Mouse (Mus musculus): ENCODE measurements around the gene Nek3. TPM values are rescaled to one million over a fixed set of nuclear protein-coding genes. Genes with fewer than 3 reads are reported as not detected.

Nek3 gene
- polyA plus RNA-seq, 1 experiment from 2014 or later = 3.5 TPM

DNA sequence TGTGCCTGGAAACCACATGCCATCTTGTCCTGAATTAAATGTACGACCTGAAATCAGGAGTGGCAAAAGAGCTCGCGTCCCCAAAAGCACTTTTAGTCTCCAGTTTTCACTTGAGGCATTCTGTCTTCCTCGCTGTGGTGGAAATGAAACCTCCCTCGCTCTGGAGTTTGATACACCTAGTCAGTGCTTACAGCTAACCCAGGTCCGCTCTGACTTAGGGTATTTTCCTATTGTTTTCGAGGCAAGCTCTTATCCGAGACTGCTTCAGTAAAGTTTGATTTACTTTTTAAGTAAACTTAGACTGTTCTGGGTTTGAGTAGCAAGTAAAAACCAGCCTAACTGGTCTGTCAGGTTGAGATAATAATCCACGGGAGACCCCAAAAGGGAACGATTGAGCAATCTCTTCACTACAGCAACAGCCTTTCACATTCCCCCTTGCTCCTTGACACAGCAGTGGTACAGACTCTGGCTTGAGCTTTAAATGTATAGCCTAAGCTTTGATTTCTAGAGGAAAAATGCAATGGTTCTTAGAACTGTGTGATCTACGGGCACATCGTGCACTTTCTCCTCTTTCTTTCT is 27.3 kb upstream of the Nek3 start:
- Histone ChIP-seq H3K9me3 (ENCODE audit: low read length) (no peaks in the 10 kb centered on the region), H3K27me3 (replicated peaks; ENCODE audit: insufficient read depth, low read length) (no peaks in the 10 kb centered on the region), H3K27ac (ENCODE audit: low read length) (peak overlapping the region; percentile 99), H3K9ac (replicated peaks; ENCODE audit: low read depth) (peak overlapping the region; percentile 83), H3K4me2 (replicated peaks; ENCODE audit: low read depth, low read length) (peak overlapping the region; percentile 64), H3K4me3 (ENCODE audit: low read depth, low read length) (peak overlapping the region; percentile 78), H3K36me3 (ENCODE audit: insufficient read depth, low read length) (no peaks in the 10 kb centered on the region), H3K4me1 (ENCODE audit: insufficient read depth, low read depth, low read length) (peaks cover 6% of the 10 kb centered on the region; the same call in 1 of the 2 replicates)
- peak; percentile 25 for ATAC-seq
- peak; percentile 74 for DNase-seq (ENCODE audit: low spot score)
- WGBS = 6% methylated on average over 12 of the region's 12 CpGs
- TF ChIP-seq EP300 (IDR thresholded peaks at IDR 0.05) (peak; percentile 16; the same call in 1 of the 2 replicates), CTCF (IDR thresholded peaks at IDR 0.05) (no peak)

DNA sequence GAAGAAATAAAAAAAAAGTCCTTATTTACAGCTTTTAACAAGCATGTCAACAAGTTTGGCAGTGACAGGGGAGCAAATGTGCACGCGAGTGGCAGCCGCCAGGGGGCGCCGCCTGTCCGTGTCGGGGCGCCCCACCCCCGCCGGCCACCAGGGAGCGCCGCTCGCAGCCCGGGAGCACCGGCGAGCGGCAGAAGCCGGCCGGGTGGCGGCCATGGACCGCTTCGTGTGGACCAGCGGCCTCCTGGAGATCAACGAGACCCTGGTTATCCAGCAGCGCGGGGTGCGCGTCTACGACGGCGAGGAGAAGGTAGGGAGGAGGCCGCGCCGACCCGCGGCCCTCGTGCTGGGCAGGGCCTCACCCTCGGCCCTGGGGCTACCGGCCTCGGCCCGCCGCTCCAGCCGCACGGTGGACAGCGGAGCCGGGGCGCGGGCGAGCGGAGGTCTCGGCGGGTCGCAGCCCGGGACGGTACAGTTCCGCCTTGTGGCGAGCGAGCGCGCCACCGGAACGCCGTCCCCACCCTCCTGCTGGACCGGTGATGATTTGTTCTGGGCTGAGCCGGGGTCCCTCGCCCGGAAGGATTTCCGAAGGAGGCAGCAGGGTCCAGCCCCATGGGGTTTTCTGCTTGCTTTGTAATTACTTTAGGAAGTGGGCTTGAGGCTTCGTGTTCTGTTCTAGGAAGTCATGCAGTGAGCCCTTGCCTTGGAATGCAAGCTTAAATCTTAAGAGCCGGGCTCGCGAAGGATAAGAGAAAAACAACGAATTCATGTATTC is 26.6 kb upstream of the Nek3 start, which contains the start of gene Vps36:
Gene Vps36 (plus strand): TSS at position 150 of the 772 bp plus-strand sequence.
- Histone ChIP-seq H3K4me1 (ENCODE audit: insufficient read depth, low read depth, low read length) (peaks cover 6% of the 10 kb centered on the region; the same call in 1 of the 2 replicates), H3K4me3 (ENCODE audit: low read depth, low read length) (peak within 1 kb of the TSS; percentile 78), H3K4me2 (replicated peaks; ENCODE audit: low read depth, low read length) (peak within 1 kb of the TSS; percentile 64), H3K9ac (replicated peaks; ENCODE audit: low read depth) (peak within 1 kb of the TSS; percentile 83), H3K36me3 (ENCODE audit: insufficient read depth, low read length) (no peaks in the 10 kb centered on the region), H3K9me3 (ENCODE audit: low read length) (no peaks in the 10 kb centered on the region), H3K27ac (ENCODE audit: low read length) (peak within 1 kb of the TSS; percentile 99), H3K27me3 (replicated peaks; ENCODE audit: insufficient read depth, low read length) (no peaks in the 10 kb centered on the region)
- ATAC-seq = peak; percentile 95
- TF ChIP-seq CTCF (IDR thresholded peaks at IDR 0.05) (peak; percentile 93), EP300 (IDR thresholded peaks at IDR 0.05) (no peak)
- DNase-seq (ENCODE audit: low spot score) = peak; percentile 89
- under 1% methylated on average over 56 of the region's 73 CpGs for WGBS

- Histone ChIP-seq H3K36me3 (ENCODE audit: insufficient read depth, low read length) (no peaks in the 10 kb centered on the region), H3K4me1 (ENCODE audit: insufficient read depth, low read depth, low read length) (0 out of 2 replicates have a peak, but pooled peaks cover 2% of the 10 kb centered on the region), H3K4me3 (ENCODE audit: low read depth, low read length) (peak within 1 kb of the TSS; percentile 79), H3K9me3 (ENCODE audit: low read length) (no peaks in the 10 kb centered on the region), H3K27me3 (replicated peaks; ENCODE audit: insufficient read depth, low read length) (no peaks in the 10 kb centered on the region), H3K9ac (replicated peaks; ENCODE audit: low read depth) (peak within 1 kb of the TSS; percentile 43; the same call in 1 of the 2 replicates), H3K27ac (ENCODE audit: low read length) (peak within 1 kb of the TSS; percentile 43), H3K4me2 (replicated peaks; ENCODE audit: low read depth, low read length) (peak within 1 kb of the TSS; percentile 82)
- 2% methylated on average over 60 of the region's 63 CpGs for WGBS
- ATAC-seq (peak; percentile 98), DNase-seq (ENCODE audit: low spot score) (peak; percentile 96)
- no peak for TF ChIP-seq CTCF (IDR thresholded peaks at IDR 0.05)
These were observed 19.5 kb upstream of the Nek3 start, which contains the start of gene Ckap2 for GRCm38 (mm10) chr8:22185431-22186397. Ckap2 (minus strand) TSS chr8:22185819.

- H3K4me3 ChIP-seq (ENCODE audit: low read depth, low read length) = peak overlapping the region; percentile 79
- DNase-seq (ENCODE audit: low spot score) (peak; percentile 26), ATAC-seq (no peak; the same call in 1 of the 2 replicates)
- 0 out of 2 replicates have a peak, but pooled peaks cover 2% of the 10 kb centered on the region for H3K4me1 ChIP-seq (ENCODE audit: insufficient read depth, low read depth, low read length)
- no peak for TF ChIP-seq CTCF (IDR thresholded peaks at IDR 0.05)
- TF ChIP-seq EP300 (IDR thresholded peaks at IDR 0.05) = no peak
- H3K27ac ChIP-seq (ENCODE audit: low read length) = no peak overlapping the region
- no peak overlapping the region for H3K9ac ChIP-seq (replicated peaks; ENCODE audit: low read depth)
- H3K27me3 ChIP-seq (replicated peaks; ENCODE audit: insufficient read depth, low read length) = no peaks in the 10 kb centered on the region
- no peaks in the 10 kb centered on the region for H3K9me3 ChIP-seq (ENCODE audit: low read length)
- peak overlapping the region; percentile 82 for H3K4me2 ChIP-seq (replicated peaks; ENCODE audit: low read depth, low read length)
- no peaks in the 10 kb centered on the region for H3K36me3 ChIP-seq (ENCODE audit: insufficient read depth, low read length)
- WGBS = 0% methylated on average over 3 of the region's 3 CpGs
These were observed 18.6 kb upstream of the Nek3 start for GRCm38 (mm10) chr8:22184884-22185283.

- Histone ChIP-seq H3K27ac (ENCODE audit: low read length) (no peak overlapping the region), H3K4me2 (replicated peaks; ENCODE audit: low read depth, low read length) (no peak overlapping the region), H3K36me3 (ENCODE audit: insufficient read depth, low read length) (no peaks in the 10 kb centered on the region), H3K9me3 (ENCODE audit: low read length) (no peaks in the 10 kb centered on the region), H3K4me3 (ENCODE audit: low read depth, low read length) (no peak overlapping the region), H3K27me3 (replicated peaks; ENCODE audit: insufficient read depth, low read length) (no peaks in the 10 kb centered on the region), H3K9ac (replicated peaks; ENCODE audit: low read depth) (no peak overlapping the region), H3K4me1 (ENCODE audit: insufficient read depth, low read depth, low read length) (no peaks in the 10 kb centered on the region)
- TF ChIP-seq CTCF (IDR thresholded peaks at IDR 0.05) (no peak), EP300 (IDR thresholded peaks at IDR 0.05) (no peak)
- no peak for ATAC-seq
- no peak for DNase-seq (ENCODE audit: low spot score)
- WGBS = 95% methylated on average over 7 of the region's 7 CpGs
These were observed 9.7 kb upstream of the Nek3 start for GRCm38 (mm10) chr8:22175966-22176365.

Data from lung, postnatal 0 days (tissue).